Mouse (Mus musculus) hindbrain, postnatal 0 days (tissue): ENCODE measurements around the gene Trim68. TPM values are rescaled to one million over a fixed set of nuclear protein-coding genes. Genes with fewer than 3 reads are reported as not detected.
"Not testable (repeated sequence)": the region's sequence is repeated elsewhere in the genome, so short reads cannot be mapped to it uniquely, and the experiment has no call there.

Source experiments
- ATAC-seq: fragments of 200-750 bp; cut with Nextera tagmentation; 2 replicates; pipeline ENCODE4 v1.8.0; 2017; ENCODE audit warnings: mild to moderate bottlenecking, moderate TSS enrichment, moderate library complexity
- DNase-seq: peaks from one replicate; pipeline ENCODE4 v3.0.0-alpha.2; 2015; ENCODE audit warnings: low spot score
- H3K27ac ChIP-seq: fragments of 300-500 bp; sonication (generic); 2 replicates; pipeline ENCODE4 v1.5.1; 2014; ENCODE audit warnings: mild to moderate bottlenecking
- H3K27me3 ChIP-seq: fragments of 300-500 bp; sonication (generic); 2 replicates; pipeline ENCODE4 v1.6.1; 2014; ENCODE audit warnings: low read length, mixed read lengths; ENCODE audit not compliant: insufficient read depth
- H3K36me3 ChIP-seq: fragments of 300-500 bp; sonication (generic); 2 replicates; pipeline ENCODE4 v1.6.1; 2014; ENCODE audit warnings: low read length, mixed read lengths; ENCODE audit not compliant: insufficient read depth
- H3K4me1 ChIP-seq: fragments of 300-500 bp; sonication (generic); 2 replicates; pipeline ENCODE4 v1.6.1; 2014; ENCODE audit warnings: antibody characterized with exemption, low read length, mixed read lengths; ENCODE audit not compliant: insufficient read depth
- H3K4me2 ChIP-seq: fragments of 300-500 bp; sonication (generic); 2 replicates; pipeline ENCODE4 v1.6.1; 2014; ENCODE audit warnings: low read depth, mild to moderate bottlenecking, low read length, moderate library complexity, mixed read lengths
- H3K4me3 ChIP-seq: fragments of 300-500 bp; sonication (generic); 2 replicates; pipeline ENCODE4 v1.5.1; 2014; ENCODE audit warnings: low read length
- H3K9ac ChIP-seq: fragments of 300-500 bp; sonication (generic); replicated peaks from 2 replicates; pipeline ENCODE4 v1.6.1; 2014; ENCODE audit warnings: mild to moderate bottlenecking, low read length, moderate library complexity, mixed read lengths
- H3K9me3 ChIP-seq: fragments of 300-500 bp; sonication (generic); 2 replicates; pipeline ENCODE4 v1.6.1; 2016; ENCODE audit warnings: low read length, mixed read lengths
- CTCF ChIP-seq: IDR thresholded peaks from 2 replicates; pipeline ENCODE4 v1.5.1; 2016; ENCODE audit warnings: antibody characterized with exemption, control low read depth, low read depth
- WGBS: fragments of 180-500 bp; shearing (Covaris S2); extraction: QIAGEN DNeasy Blood & Tissue Kit; methylation state at CpG from one replicate; pipeline ENCODE4 v1.1.7; 2014; 5-methylcytosine and 5-hydroxymethylcytosine counted together
- polyA plus RNA-seq: library from polyadenylated mRNA; unstranded; fragments of >200 nt; fragmentation: Nextera tagmentation; extraction: Ambion mirVana; gene quantifications from 2 replicates; pipeline ENCODE4 v1.2.1, GENCODE M21; 2015
- total RNA-seq: library from RNA; depleted of rRNA; stranded (reverse); fragments of >200 nt; gene quantifications from 2 replicates; pipeline ENCODE4 v1.2.3, GENCODE M21; 2014

Gene Trim68
- total and polyA plus RNA-seq, 2 experiments from 2014 or later, result 2.2 to 5.3 TPM

DNA sequence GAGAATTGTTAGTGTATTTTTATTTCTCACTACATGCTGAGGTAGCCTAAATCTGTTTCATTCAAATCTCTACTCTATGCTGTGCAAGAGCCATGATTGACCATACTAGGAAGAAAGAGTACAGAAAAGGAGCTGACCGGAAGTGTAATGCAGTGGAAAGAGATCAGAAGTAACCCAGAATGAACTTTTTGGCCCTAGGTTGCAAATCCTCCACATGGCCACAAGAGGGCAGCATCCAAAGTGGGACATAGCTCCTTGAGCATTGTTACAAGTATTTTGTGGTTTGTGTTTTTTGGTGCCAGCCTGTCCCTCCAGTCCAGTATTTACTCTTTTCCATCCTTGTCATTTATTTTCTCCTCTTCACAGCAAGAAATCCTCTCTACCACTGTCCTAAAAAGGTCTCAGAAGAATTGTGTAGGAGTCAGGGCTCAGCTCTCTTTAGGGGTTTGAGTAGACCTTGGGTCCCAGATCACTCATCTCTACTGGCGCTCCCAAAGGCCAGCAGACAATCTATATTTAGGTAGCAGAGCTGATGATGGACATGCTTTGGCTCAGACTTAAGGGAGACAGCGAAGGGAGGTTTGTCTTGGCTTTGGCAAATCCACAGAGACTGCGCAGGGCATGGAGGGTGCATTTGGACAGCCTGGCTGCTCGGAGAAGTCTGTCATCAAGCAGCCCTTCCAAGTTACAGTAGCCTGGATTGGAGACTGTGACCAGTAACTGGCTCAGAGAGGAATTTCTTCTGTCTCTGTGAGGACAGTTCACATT is 8.4 kb upstream of the Trim68 start, which contains the start of gene Olfr557:
Gene Olfr557 (plus strand): TSS at position 553 of the 768 bp plus-strand sequence.
- Histone ChIP-seq H3K9ac (no peak within 1 kb of the TSS), H3K36me3 (no peaks in the 10 kb centered on the region), H3K27ac (no peak within 1 kb of the TSS), H3K4me1 (no peaks in the 10 kb centered on the region), H3K4me3 (no peak within 1 kb of the TSS), H3K9me3 (no peaks in the 10 kb centered on the region), H3K4me2 (no peak within 1 kb of the TSS), H3K27me3 (no peaks in the 10 kb centered on the region)
- peak; percentile 58 for DNase-seq
- peak; percentile 87 for TF ChIP-seq CTCF
- no peak for ATAC-seq
- 84% methylated on average over 5 of the region's 5 CpGs for WGBS

DNA sequence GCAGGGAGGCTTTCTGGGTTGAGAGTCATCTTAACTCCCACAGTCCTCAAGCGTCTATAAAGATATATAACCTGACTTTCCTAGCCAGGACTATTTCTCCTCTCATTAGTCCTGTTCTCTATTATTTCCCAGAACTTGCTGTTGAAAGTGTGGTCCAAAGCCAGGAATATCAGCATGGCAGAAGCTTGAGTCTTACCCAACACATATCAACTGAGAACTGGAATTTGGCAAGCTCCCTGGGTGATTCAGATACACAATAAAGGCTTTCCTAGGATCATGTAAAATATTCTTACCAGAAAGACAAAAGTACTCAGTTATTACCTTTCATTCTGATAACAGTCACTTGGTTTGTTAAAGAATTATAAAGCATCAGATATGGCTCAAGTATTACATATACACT is 5.2 kb downstream of the Trim68 start:
- no peaks in the 10 kb centered on the region for H3K4me1 ChIP-seq
- no peaks in the 10 kb centered on the region for H3K9me3 ChIP-seq
- 89% methylated on average over 1 of the region's 1 CpGs for WGBS
- ATAC-seq, result no peak
- DNase-seq, result no peak
- no peak overlapping the region for H3K4me2 ChIP-seq
- H3K9ac ChIP-seq, result no peak overlapping the region
- no peak overlapping the region for H3K4me3 ChIP-seq
- no peak for TF ChIP-seq CTCF
- H3K27ac ChIP-seq, result no peak overlapping the region
- no peaks in the 10 kb centered on the region for H3K36me3 ChIP-seq
- no peaks in the 10 kb centered on the region for H3K27me3 ChIP-seq

DNA sequence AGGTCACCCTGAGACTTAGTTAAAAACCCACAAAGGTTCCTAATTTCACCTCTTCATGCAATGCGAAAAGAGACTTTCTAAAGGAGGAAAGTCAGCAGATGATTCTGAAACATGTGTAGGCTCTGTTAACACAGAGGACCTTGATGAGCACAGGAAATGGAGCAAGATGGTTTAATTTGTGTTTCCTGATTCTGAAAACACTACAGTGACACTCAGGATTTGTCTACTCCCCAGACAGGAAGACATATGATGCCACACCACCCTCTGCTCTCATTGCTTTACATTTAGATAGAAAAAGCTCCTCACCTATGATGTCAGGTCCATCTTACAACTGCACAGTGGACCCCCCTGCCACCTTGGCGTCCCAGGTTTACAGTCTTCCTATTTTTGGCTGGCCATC is 10.9 kb downstream of the Trim68 start:
- no peaks in the 10 kb centered on the region for H3K9me3 ChIP-seq
- no peak for ATAC-seq
- no peak overlapping the region for H3K4me2 ChIP-seq
- H3K4me1 ChIP-seq, result no peaks in the 10 kb centered on the region
- H3K4me3 ChIP-seq, result no peak overlapping the region
- no peak overlapping the region for H3K9ac ChIP-seq
- no peaks in the 10 kb centered on the region for H3K36me3 ChIP-seq
- WGBS, result 86% methylated on average over 2 of the region's 2 CpGs
- no peak overlapping the region for H3K27ac ChIP-seq
- no peaks in the 10 kb centered on the region for H3K27me3 ChIP-seq
- no peak for TF ChIP-seq CTCF
- no peak for DNase-seq

DNA sequence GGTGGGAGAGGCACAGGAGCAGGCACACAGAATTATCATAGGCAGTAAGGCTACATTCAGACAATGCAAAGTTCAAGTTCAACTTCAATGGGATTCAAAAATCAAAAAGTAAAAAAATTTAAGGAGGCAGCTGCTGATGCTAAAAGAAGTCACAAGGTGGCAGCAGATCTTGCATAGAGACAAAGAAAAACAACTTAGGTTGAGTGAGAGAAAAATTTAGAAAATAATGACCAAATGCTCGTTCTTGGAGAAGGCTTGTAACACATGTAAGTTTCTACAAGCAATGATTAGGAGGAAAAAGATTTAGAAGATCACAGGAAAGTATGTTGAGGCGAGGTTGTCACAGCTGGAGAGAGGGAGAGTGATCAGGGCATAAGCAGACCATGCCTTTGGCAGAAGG is 21.7 kb downstream of the Trim68 start:
- no peak for ATAC-seq
- DNase-seq, result peak; percentile 64
- WGBS, result 32% methylated on average over 2 of the region's 2 CpGs

DNA sequence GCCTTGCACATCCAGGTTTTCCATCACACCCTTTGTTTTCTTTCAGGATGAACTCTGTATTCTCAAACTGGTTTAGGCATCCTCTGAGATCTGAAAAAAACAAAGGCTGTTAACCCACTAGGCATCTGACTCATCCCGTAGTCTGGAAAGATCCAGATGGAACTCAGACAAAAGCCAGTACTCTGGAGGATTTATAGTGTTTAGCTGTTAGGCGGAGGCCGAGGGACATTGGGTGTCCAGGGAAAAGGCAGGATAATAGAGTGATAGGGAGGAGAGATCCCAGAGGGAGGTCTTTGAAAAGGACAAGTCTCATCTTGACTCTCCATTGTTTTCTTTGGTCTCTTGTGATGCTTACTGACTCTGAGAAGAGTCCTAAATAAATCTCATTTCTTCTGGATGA is 22.5 kb downstream of the Trim68 start, which contains the start of gene Olfr556:
Gene Olfr556 (plus strand): TSS at position 301 of the 400 bp plus-strand sequence.
- Histone ChIP-seq H3K9ac (no peak within 1 kb of the TSS), H3K27me3 (no peaks in the 10 kb centered on the region), H3K4me3 (no peak within 1 kb of the TSS), H3K9me3 (no peaks in the 10 kb centered on the region), H3K27ac (no peak within 1 kb of the TSS), H3K4me2 (no peak within 1 kb of the TSS), H3K36me3 (no peaks in the 10 kb centered on the region), H3K4me1 (no peaks in the 10 kb centered on the region)
- DNase-seq, result no peak
- 42% methylated on average over 3 of the region's 3 CpGs for WGBS
- no peak for ATAC-seq
- TF ChIP-seq CTCF, result no peak

More for the DNA sequence above, 21.7 kb downstream of the Trim68 start:
- Histone ChIP-seq H3K9me3 (no peaks in the 10 kb centered on the region), H3K4me2 (no peak overlapping the region), H3K4me1 (no peaks in the 10 kb centered on the region), H3K9ac (no peak overlapping the region), H3K36me3 (no peaks in the 10 kb centered on the region), H3K27me3 (no peaks in the 10 kb centered on the region), H3K4me3 (no peak overlapping the region), H3K27ac (no peak overlapping the region)
- peak; percentile 72 for TF ChIP-seq CTCF

DNA sequence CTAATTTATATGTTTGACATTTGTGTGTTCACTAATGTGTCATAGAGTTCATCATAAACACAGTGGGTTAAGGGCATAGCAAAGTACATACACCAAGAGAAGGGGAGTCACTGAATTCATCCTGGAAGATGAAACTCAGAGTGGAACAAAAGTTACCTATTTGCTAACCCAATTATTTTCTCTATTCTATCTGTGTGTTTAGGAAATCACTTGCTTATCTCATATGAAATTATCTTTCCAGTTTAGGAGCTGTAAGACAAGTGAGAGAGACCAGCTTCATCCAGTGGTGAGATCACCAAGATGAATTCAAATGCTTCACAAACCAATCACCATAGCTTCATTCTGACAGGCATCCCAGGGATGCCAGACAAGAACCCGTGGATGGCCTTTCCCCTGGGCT is 28.6 kb downstream of the Trim68 start, which contains the start of gene Olfr555:
Gene Olfr555 (plus strand): TSS at position 301 of the 400 bp plus-strand sequence.
- DNase-seq (no peak), ATAC-seq (no peak)
- Histone ChIP-seq H3K9ac (no peak within 1 kb of the TSS), H3K27me3 (no peaks in the 10 kb centered on the region), H3K4me1 (no peaks in the 10 kb centered on the region), H3K27ac (no peak within 1 kb of the TSS), H3K9me3 (no peaks in the 10 kb centered on the region), H3K4me2 (no peak within 1 kb of the TSS), H3K36me3 (no peaks in the 10 kb centered on the region), H3K4me3 (no peak within 1 kb of the TSS)
- no peak for TF ChIP-seq CTCF
- WGBS, result 64% methylated on average over 1 of the region's 1 CpGs

DNA sequence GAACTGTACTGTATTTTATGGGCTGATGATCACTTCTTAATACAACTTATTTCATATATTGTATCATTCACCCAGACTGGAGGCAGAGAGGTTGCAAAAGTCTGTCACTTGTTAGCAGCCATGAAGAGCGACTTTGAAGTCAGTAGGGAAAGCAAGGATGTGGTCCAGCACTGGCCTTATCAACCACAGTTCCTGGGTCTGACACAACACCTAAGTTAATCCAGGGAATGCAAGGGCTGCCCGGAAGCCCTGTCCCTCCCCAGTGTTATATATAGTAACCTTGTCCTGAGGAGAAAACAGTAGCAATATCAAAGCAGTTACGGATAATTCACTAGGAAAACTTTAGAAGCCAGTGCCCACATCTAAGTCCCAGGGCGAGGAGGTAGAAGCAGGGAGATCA is 42.2 kb downstream of the Trim68 start:
- not testable (repeated sequence) for H3K36me3 ChIP-seq, H3K4me3 ChIP-seq, H3K4me1 ChIP-seq, H3K27ac ChIP-seq, H3K9ac ChIP-seq, H3K27me3 ChIP-seq, H3K9me3 ChIP-seq, ATAC-seq, DNase-seq, H3K4me2 ChIP-seq
- 91% methylated on average over 4 of the region's 4 CpGs for WGBS
